Mouse (Mus musculus): ENCODE data around the gene Ryr2. TPM values are rescaled to one million over a fixed set of nuclear protein-coding genes. Genes with fewer than 3 reads are reported as not detected.
"Not testable (repeated sequence)": the region's sequence is repeated elsewhere in the genome, so short reads cannot be mapped to it uniquely, and the experiment has no call there.

Gene Ryr2
- polyA plus RNA-seq (2014; fragmentation: Nextera tagmentation; extraction: Ambion mirVana) = 6.9 and 8.4 TPM in 2 replicates

DNA sequence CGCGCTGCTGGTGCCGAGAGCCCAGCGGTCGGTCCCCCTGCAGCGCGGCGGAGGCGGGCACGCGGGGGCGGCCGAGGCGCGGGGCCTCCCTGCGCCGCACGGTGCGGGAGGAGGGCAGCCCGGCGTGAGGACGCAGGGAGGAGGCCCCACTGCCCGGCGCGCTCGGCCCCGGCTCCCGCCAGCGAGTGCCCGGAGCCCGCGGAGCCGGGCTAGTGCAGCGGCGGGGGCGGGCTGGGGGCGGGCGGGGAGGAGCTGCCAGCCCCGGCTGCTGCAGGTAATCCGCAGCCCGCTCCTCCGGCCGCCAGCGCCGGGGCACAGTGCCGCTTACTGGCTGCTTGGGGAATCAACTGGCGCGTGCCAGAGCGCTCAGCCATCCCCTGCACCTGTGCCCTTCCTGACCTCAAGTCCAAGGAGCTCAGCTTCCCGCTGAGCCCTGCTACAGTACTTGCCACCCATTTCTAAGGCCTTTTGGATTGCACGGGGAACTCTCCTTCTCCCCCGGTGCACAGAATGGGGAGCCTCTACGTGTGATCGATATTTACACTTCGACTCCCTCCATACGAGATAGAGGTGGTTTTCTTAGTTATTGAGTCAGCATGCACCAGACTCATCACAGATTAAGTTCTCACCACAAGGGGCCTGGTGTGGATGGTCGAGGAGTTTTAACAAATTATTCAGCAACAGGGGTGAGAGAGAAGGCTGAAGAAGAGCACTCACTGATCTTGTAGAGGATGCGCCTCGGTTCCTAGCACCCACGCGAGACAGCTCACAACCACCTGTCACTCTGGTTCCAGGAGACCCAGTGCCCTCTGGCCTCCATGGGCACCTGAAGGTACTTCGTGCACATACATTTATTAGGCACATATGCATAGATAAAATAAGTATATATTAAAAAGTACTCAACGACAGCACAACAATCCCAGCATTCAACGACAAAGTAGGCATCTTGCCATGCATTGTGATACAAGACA, at the start of gene Ryr2:
Ryr2 (minus strand) TSS at position 284 of the 971 bp plus-strand sequence.
- H3K4me3 ChIP-seq (replicated peaks; ENCODE audit: low read length) = peak within 1 kb of the TSS; percentile 75
- WGBS = 8% methylated on average over 57 of the region's 64 CpGs
- H3K9ac ChIP-seq = peak within 1 kb of the TSS; percentile 97
- H3K4me1 ChIP-seq (replicated peaks; ENCODE audit: control insufficient read depth, insufficient read depth, low read length) = peaks cover 5% of the 10 kb centered on the region; the same call in 1 of the 2 replicates
- no peaks in the 10 kb centered on the region for H3K36me3 ChIP-seq (replicated peaks; ENCODE audit: control insufficient read depth, insufficient read depth)
- peak within 1 kb of the TSS; percentile 89 for H3K27ac ChIP-seq
- H3K27me3 ChIP-seq (ENCODE audit: control insufficient read depth, insufficient read depth, low read length) = peaks cover 24% of the 10 kb centered on the region; the same call in 1 of the 2 replicates
- peak within 1 kb of the TSS; percentile 90 for H3K4me2 ChIP-seq (replicated peaks)
- no peaks in the 10 kb centered on the region for H3K9me3 ChIP-seq (ENCODE audit: control insufficient read depth, low read length)
- ATAC-seq (ENCODE audit: low FRiP score) (peak; percentile 90), DNase-seq (ENCODE audit: low spot score) (peak; percentile 78)

DNA sequence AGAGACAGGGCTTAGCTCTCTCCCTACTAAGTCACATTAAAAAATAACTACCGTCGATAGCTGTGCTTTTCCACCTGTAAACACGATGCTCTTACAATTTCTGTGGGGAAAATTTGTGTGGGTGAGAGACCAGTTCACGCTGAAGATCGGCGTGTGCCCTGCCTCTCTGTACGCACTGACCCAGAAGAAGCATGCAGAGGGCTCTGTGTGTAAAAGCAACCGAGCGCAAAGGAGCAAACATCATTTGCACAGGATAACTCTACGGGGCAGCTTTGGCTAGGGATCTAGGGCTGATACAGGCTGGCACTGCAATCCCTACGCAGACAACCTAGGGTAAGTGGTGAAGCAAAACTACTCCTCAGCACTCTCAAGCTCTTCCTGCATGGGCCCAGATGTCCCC, 47.2 kb upstream of the Ryr2 start:
- Histone ChIP-seq H3K4me3 (replicated peaks; ENCODE audit: low read length) (no peak overlapping the region), H3K4me1 (replicated peaks; ENCODE audit: control insufficient read depth, insufficient read depth, low read length) (no peaks in the 10 kb centered on the region), H3K36me3 (replicated peaks; ENCODE audit: control insufficient read depth, insufficient read depth) (no peaks in the 10 kb centered on the region), H3K4me2 (replicated peaks) (no peak overlapping the region), H3K27me3 (ENCODE audit: control insufficient read depth, insufficient read depth, low read length) (no peaks in the 10 kb centered on the region), H3K9me3 (ENCODE audit: control insufficient read depth, low read length) (no peaks in the 10 kb centered on the region), H3K9ac (no peak overlapping the region), H3K27ac (no peak overlapping the region)
- DNase-seq (ENCODE audit: low spot score) (no peak), ATAC-seq (ENCODE audit: low FRiP score) (no peak)
- 80% methylated on average over 11 of the region's 11 CpGs for WGBS

DNA sequence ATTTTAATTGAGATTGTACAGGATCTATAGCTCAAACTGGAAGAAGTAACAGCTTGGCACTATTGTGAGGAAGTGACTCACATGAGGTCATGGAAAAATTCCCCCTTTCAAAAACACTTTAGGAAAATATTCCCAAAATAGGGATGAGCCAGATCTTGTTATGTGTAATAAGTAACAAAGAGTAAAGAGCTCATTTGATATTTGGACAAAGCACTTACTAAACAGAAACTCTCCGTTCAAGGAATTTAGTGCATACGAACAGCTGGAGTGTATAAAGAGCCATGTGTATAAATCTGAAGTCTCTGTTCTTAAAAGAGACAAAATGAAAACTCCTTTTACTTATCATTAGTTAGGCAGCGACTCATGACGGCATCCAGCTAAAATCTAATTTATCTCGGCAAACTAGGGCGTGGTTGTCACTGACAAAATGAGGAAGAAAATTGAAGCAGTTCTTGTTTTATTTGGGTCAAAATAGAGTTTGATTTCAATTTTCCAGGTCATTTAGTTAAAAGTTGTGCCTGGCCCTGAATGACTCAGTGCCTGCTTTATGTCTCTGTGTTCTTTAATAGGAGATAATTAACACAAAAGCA, 40.3 kb upstream of the Ryr2 start:
- H3K27ac ChIP-seq = no peak overlapping the region
- no peak overlapping the region for H3K9ac ChIP-seq
- no peaks in the 10 kb centered on the region for H3K9me3 ChIP-seq (ENCODE audit: control insufficient read depth, low read length)
- ATAC-seq (ENCODE audit: low FRiP score) = no peak
- no peak for DNase-seq (ENCODE audit: low spot score)
- no peak overlapping the region for H3K4me2 ChIP-seq (replicated peaks)
- 75% methylated on average over 6 of the region's 6 CpGs for WGBS
- no peaks in the 10 kb centered on the region for H3K27me3 ChIP-seq (ENCODE audit: control insufficient read depth, insufficient read depth, low read length)
- no peaks in the 10 kb centered on the region for H3K4me1 ChIP-seq (replicated peaks; ENCODE audit: control insufficient read depth, insufficient read depth, low read length)
- H3K4me3 ChIP-seq (replicated peaks; ENCODE audit: low read length) = no peak overlapping the region
- no peaks in the 10 kb centered on the region for H3K36me3 ChIP-seq (replicated peaks; ENCODE audit: control insufficient read depth, insufficient read depth)

DNA sequence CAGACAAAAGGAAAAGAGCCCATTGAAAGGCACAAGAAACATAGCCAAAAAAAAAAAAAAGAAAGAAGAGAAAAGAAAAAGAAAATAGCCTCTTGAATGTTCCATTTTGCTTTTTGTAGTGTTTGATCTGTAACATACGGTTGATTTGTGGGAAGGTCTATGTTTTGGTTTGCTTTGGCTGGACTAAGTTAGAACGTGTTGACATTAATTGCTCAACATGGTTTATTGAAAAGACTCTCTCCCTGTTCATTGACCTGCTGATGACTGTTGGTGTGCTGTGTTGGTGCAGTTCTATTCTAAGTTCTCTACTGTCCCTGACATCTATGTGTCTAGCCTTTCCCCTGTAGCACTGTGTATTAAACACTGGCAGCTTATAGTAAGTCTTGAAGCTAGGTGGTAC, 39.7 kb upstream of the Ryr2 start:
- ATAC-seq (ENCODE audit: low FRiP score) = no peak
- 89% methylated on average over 2 of the region's 2 CpGs for WGBS

DNA sequence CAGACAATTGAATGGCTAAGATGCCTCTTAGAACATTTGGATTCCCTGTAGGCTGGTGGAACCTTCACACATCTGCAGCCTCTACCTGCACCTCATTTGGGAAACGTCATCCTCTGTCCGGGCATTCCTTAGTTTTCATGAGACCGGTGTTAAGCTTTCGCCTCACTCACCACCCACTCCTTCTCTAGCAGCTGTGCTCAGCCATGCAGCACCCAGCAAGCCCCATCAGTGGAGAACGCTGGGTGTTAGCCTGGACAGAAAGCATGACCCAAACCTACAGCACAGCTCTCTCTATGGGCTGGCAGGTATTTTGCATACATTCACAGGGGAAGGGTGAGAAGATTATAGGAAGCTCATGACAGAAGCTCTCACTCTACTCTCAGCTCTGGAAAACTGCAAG, 36.6 kb upstream of the Ryr2 start:
- no peaks in the 10 kb centered on the region for H3K27me3 ChIP-seq (ENCODE audit: control insufficient read depth, insufficient read depth, low read length)
- no peak for DNase-seq (ENCODE audit: low spot score)
- no peak overlapping the region for H3K4me3 ChIP-seq (replicated peaks; ENCODE audit: low read length)
- H3K9me3 ChIP-seq (ENCODE audit: control insufficient read depth, low read length) = no peaks in the 10 kb centered on the region
- H3K9ac ChIP-seq = no peak overlapping the region
- no peaks in the 10 kb centered on the region for H3K4me1 ChIP-seq (replicated peaks; ENCODE audit: control insufficient read depth, insufficient read depth, low read length)
- no peak for ATAC-seq (ENCODE audit: low FRiP score)
- H3K4me2 ChIP-seq (replicated peaks) = no peak overlapping the region
- 95% methylated on average over 5 of the region's 5 CpGs for WGBS
- H3K36me3 ChIP-seq (replicated peaks; ENCODE audit: control insufficient read depth, insufficient read depth) = no peaks in the 10 kb centered on the region
- no peak overlapping the region for H3K27ac ChIP-seq

More for the DNA sequence above, 39.7 kb upstream of the Ryr2 start:
- H3K36me3 ChIP-seq (replicated peaks; ENCODE audit: control insufficient read depth, insufficient read depth) = no peaks in the 10 kb centered on the region
- no peak overlapping the region for H3K4me3 ChIP-seq (replicated peaks; ENCODE audit: low read length)
- H3K27me3 ChIP-seq (ENCODE audit: control insufficient read depth, insufficient read depth, low read length) = no peaks in the 10 kb centered on the region
- H3K4me1 ChIP-seq (replicated peaks; ENCODE audit: control insufficient read depth, insufficient read depth, low read length) = no peaks in the 10 kb centered on the region
- H3K4me2 ChIP-seq (replicated peaks) = no peak overlapping the region
- H3K27ac ChIP-seq = no peak overlapping the region
- no peak for DNase-seq (ENCODE audit: low spot score)
- H3K9me3 ChIP-seq (ENCODE audit: control insufficient read depth, low read length) = no peaks in the 10 kb centered on the region
- H3K9ac ChIP-seq = no peak overlapping the region

DNA sequence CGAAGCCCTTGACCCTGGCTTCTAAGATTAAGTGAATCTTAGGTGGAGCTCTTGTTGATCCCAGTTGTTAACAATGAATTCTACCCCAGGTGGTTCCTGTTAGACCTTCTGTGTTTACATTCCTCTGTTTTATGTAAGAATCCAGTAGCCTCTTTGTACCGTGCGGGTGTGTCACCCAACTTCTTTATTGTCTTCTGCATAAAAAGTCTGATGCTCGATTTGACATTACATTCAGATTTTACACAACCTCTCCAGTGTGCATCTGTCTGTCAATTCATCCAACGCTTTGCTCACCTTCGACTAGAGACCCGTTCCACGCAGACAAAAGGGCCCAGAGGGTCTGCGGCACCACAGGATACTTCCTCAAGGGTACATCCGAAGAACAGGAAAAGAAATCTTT, 29.7 kb upstream of the Ryr2 start:
- DNase-seq (ENCODE audit: low spot score); ATAC-seq (ENCODE audit: low FRiP score); H3K4me3 ChIP-seq (replicated peaks; ENCODE audit: low read length); H3K36me3 ChIP-seq (replicated peaks; ENCODE audit: control insufficient read depth, insufficient read depth); H3K9me3 ChIP-seq (ENCODE audit: control insufficient read depth, low read length); H3K4me2 ChIP-seq (replicated peaks); H3K27me3 ChIP-seq (ENCODE audit: control insufficient read depth, insufficient read depth, low read length); H3K4me1 ChIP-seq (replicated peaks; ENCODE audit: control insufficient read depth, insufficient read depth, low read length); H3K27ac ChIP-seq; H3K9ac ChIP-seq: not testable (repeated sequence)
- 90% methylated on average over 10 of the region's 10 CpGs for WGBS

DNA sequence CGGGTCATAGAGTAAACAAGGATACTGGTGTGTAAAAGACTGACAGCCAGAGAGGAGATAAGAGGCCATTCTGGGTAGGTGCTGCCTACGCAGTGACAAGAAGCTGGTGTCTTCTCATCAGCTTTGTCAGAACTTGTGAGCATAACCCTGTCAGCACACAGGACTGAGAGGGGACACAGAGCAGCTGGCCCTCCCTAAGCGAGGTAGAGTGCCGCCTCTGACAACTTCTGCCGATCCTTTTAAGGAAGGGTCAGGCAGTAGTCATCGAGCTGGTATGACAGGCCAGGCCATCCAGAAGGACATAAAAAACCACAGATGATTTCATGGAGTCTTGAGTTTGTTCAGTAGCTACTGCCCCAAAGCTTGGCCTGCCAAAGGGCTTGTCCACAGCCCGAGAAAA, 26.8 kb upstream of the Ryr2 start:
- WGBS = 90% methylated on average over 7 of the region's 7 CpGs

DNA sequence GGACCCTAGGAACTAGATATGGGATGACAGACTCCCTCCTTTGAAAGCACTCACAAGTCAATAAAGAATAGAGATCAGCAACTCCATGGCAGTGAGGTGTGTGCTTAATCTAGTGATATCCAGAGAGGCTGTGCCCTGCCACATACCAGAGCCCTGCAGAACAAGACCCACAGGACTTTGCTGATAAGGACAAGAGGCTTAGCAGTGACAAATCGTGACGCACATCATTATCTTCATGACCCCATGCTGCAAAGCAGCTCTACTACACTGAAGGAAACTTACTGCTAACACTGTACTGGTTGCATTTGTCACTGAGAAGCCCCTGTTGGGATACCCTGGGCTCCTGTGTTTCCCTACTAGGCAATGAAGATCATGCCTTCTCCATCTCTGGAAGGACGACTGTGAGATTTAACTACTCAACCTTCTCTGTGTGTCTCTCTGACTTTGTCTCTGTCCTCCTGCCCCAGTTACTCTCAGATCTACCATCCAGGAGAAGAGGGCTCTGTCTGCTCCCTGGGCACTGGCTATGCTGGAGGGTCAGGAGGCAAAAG, 25.5 kb upstream of the Ryr2 start:
- no peaks in the 10 kb centered on the region for H3K27me3 ChIP-seq (ENCODE audit: control insufficient read depth, insufficient read depth, low read length)
- no peak overlapping the region for H3K27ac ChIP-seq
- DNase-seq (ENCODE audit: low spot score) (no peak), ATAC-seq (ENCODE audit: low FRiP score) (no peak)
- WGBS = 83% methylated on average over 3 of the region's 3 CpGs
- H3K9ac ChIP-seq = no peak overlapping the region
- no peaks in the 10 kb centered on the region for H3K4me1 ChIP-seq (replicated peaks; ENCODE audit: control insufficient read depth, insufficient read depth, low read length)
- no peaks in the 10 kb centered on the region for H3K36me3 ChIP-seq (replicated peaks; ENCODE audit: control insufficient read depth, insufficient read depth)
- no peaks in the 10 kb centered on the region for H3K9me3 ChIP-seq (ENCODE audit: control insufficient read depth, low read length)
- H3K4me2 ChIP-seq (replicated peaks) = no peak overlapping the region
- H3K4me3 ChIP-seq (replicated peaks; ENCODE audit: low read length) = no peak overlapping the region

More for the DNA sequence above, 26.8 kb upstream of the Ryr2 start:
- Histone ChIP-seq H3K4me1 (replicated peaks; ENCODE audit: control insufficient read depth, insufficient read depth, low read length) (no peaks in the 10 kb centered on the region), H3K27me3 (ENCODE audit: control insufficient read depth, insufficient read depth, low read length) (no peaks in the 10 kb centered on the region), H3K27ac (no peak overlapping the region), H3K4me3 (replicated peaks; ENCODE audit: low read length) (no peak overlapping the region), H3K9me3 (ENCODE audit: control insufficient read depth, low read length) (no peaks in the 10 kb centered on the region), H3K9ac (no peak overlapping the region), H3K4me2 (replicated peaks) (no peak overlapping the region), H3K36me3 (replicated peaks; ENCODE audit: control insufficient read depth, insufficient read depth) (no peaks in the 10 kb centered on the region)
- DNase-seq (ENCODE audit: low spot score) = no peak
- ATAC-seq (ENCODE audit: low FRiP score) = no peak

DNA sequence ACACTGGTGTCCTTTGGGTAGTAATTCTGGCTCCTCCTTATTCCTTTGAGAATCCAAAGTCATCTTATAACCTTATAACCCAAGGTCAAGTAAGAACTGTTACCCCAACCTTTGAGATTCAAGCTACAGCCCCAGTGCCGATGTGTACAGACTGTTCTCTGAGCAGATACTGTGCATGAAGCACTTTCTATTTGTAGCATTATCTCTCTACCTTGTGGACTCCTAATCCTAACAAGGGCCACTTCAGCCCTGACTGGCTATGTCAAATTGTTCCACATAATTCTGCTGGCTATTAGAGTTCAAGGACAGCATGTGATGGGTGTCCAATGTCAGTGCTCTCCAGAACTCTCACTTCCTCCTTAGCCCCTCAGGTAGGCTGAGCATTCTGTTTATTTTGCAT, 22.4 kb upstream of the Ryr2 start:
- no peaks in the 10 kb centered on the region for H3K4me1 ChIP-seq (replicated peaks; ENCODE audit: control insufficient read depth, insufficient read depth, low read length)
- no peak for ATAC-seq (ENCODE audit: low FRiP score)
- H3K4me3 ChIP-seq (replicated peaks; ENCODE audit: low read length) = no peak overlapping the region
- 95% methylated on average over 1 of the region's 1 CpGs for WGBS
- DNase-seq (ENCODE audit: low spot score) = no peak
- no peak overlapping the region for H3K4me2 ChIP-seq (replicated peaks)
- H3K9ac ChIP-seq = no peak overlapping the region
- no peak overlapping the region for H3K27ac ChIP-seq
- no peaks in the 10 kb centered on the region for H3K36me3 ChIP-seq (replicated peaks; ENCODE audit: control insufficient read depth, insufficient read depth)
- no peaks in the 10 kb centered on the region for H3K27me3 ChIP-seq (ENCODE audit: control insufficient read depth, insufficient read depth, low read length)
- H3K9me3 ChIP-seq (ENCODE audit: control insufficient read depth, low read length) = no peaks in the 10 kb centered on the region

All from hindbrain, embryonic 14.5 days (tissue).